Mouse (Mus musculus) limb, embryonic 10.5 days (tissue): ENCODE measurements at regions not wholly inside any gene's neighbourhood (a gene's known extent, or its start where the extent isn't known, plus 50 kb on each side); places are given as distances from the start of the nearest gene placed in this dataset.
"Not testable (repeated sequence)": the region's sequence is repeated elsewhere in the genome, so short reads cannot be mapped to it uniquely, and the experiment has no call there.

Source experiments
- DNase-seq: peaks from one replicate; pipeline ENCODE4 v3.0.0-alpha.2; 2017; ENCODE audit warnings: low spot score
- H3K27ac ChIP-seq: fragments of 300-500 bp; sonication (generic); 2 replicates; pipeline ENCODE4 v1.5.1; 2016; ENCODE audit warnings: mild to moderate bottlenecking
- H3K27me3 ChIP-seq: fragments of 300-500 bp; sonication (generic); 2 replicates; pipeline ENCODE4 v1.6.1; 2016; ENCODE audit warnings: low read depth, mild to moderate bottlenecking; ENCODE audit not compliant: poor library complexity, severe bottlenecking
- H3K36me3 ChIP-seq: fragments of 300-500 bp; sonication (generic); 2 replicates; pipeline ENCODE4 v1.6.1; 2016; ENCODE audit warnings: mild to moderate bottlenecking, moderate library complexity
- H3K4me1 ChIP-seq: fragments of 300-500 bp; sonication (generic); 2 replicates; pipeline ENCODE4 v1.6.1; 2016
- H3K4me3 ChIP-seq: fragments of 300-500 bp; sonication (generic); 2 replicates; pipeline ENCODE4 v1.5.1; 2016; ENCODE audit warnings: mild to moderate bottlenecking, moderate library complexity
- H3K9me3 ChIP-seq: fragments of 300-500 bp; sonication (generic); replicated peaks from 2 replicates; pipeline ENCODE4 v1.6.1; 2016; ENCODE audit warnings: mild to moderate bottlenecking
- WGBS: fragments of 180-500 bp; shearing (Covaris S2); methylation state at CpG from one replicate; pipeline ENCODE4 v1.1.7; 2016; 5-methylcytosine and 5-hydroxymethylcytosine counted together

DNA sequence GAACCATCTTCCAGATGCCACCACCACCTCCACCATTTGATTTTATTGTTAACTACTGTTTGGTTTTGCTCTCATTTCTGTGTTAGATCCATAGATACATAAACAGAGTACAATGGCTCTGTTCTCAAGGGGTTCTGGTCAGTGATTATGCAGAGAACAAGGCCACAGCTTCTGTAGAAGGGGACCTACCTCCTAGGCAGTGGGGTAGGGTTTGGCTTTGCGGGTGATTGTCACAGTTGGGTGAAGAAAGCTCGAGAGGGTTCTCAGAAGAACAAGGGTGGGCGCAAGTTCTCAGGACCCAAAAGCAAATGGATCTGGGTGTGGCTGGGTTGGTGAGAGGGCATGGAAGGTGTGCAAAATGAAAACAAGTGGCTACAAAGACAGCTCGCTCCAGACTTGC, 100.8 kb upstream of the Nxpe4 start:
- no peak for DNase-seq
- Histone ChIP-seq H3K4me3 (no peak overlapping the region), H3K4me1 (peaks cover 13% of the 10 kb centered on the region), H3K9me3 (no peaks in the 10 kb centered on the region), H3K27ac (no peak overlapping the region), H3K36me3 (no peaks in the 10 kb centered on the region), H3K27me3 (no peaks in the 10 kb centered on the region)
- WGBS: 87% methylated on average over 4 of the region's 4 CpGs

- Histone ChIP-seq H3K36me3 (no peaks in the 10 kb centered on the region), H3K27me3 (no peaks in the 10 kb centered on the region), H3K4me3 (no peak overlapping the region), H3K9me3 (no peaks in the 10 kb centered on the region), H3K4me1 (peaks cover 4% of the 10 kb centered on the region; the same call in 1 of the 2 replicates), H3K27ac (no peak overlapping the region)
- DNase-seq: peak; percentile 28
- WGBS: 82% methylated on average over 7 of the region's 7 CpGs
Measured at GRCm38 (mm10) chr9:48066730-48067345, 95.0 kb upstream of the Nxpe4 start.

DNA sequence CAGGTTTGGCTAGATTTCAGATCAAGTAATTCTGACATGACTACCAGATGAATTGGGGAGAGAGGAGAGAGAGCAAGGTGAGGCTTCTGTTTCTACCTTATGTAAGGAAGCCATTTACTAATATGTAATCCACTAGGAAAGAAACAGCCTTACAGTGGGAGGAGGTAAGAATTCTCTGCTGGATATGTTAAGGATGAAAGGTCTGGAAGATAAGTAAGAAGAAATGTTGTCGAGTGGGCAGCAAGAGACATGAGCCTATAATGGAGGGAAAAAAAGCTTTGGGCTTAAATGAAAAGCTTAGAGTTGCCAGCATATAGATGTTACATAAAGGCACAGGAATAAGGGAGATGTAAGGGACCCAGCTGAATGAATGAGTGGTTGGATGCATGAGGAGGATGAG, 89.2 kb upstream of the Nxpe4 start:
- WGBS: 89% methylated on average over 1 of the region's 1 CpGs
- Histone ChIP-seq H3K27ac (no peak overlapping the region), H3K27me3 (no peaks in the 10 kb centered on the region), H3K4me3 (no peak overlapping the region), H3K9me3 (no peaks in the 10 kb centered on the region), H3K4me1 (peaks cover 4% of the 10 kb centered on the region; the same call in 1 of the 2 replicates), H3K36me3 (no peaks in the 10 kb centered on the region)
- DNase-seq: no peak

DNA sequence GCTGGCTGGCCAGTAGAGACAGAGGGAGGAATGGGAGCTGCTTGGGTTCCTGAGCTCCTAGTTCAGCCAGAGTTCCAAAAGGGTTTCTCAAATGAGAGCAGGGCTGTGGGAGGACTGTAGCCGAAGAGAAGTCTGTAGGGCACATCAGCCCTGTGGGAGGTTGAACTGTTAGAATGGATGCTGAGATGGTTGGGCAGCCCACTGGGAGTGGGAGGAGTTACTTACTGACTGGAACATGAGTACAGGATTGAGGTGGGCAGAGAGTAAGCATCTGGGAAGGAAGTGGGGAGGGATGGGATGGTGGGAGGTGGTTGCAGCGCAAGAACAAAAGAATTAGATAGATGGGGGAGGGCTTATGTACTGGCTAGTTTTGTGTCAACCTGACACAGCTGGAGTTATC, 88.7 kb upstream of the Nxpe4 start:
- Histone ChIP-seq H3K4me3 (no peak overlapping the region), H3K27me3 (no peaks in the 10 kb centered on the region), H3K9me3 (no peaks in the 10 kb centered on the region), H3K27ac (no peak overlapping the region), H3K36me3 (no peaks in the 10 kb centered on the region), H3K4me1 (peaks cover under 1% of the 10 kb centered on the region; the same call in 1 of the 2 replicates)
- DNase-seq: no peak
- WGBS: 79% methylated on average over 2 of the region's 2 CpGs

GRCm38 (mm10) chr9:48075661-48076240, 86.1 kb upstream of the Nxpe4 start:
- 79% methylated on average over 5 of the region's 5 CpGs for whole genome bisulfite sequencing
- no peak overlapping the region for H3K4me3 ChIP-seq
- peaks cover 5% of the 10 kb centered on the region for H3K27me3 ChIP-seq
- no peak for DNase-seq
- no peaks in the 10 kb centered on the region for H3K9me3 ChIP-seq
- H3K4me1 ChIP-seq: peaks cover 7% of the 10 kb centered on the region
- H3K27ac ChIP-seq: no peak overlapping the region
- no peaks in the 10 kb centered on the region for H3K36me3 ChIP-seq

- Histone ChIP-seq H3K9me3 (no peaks in the 10 kb centered on the region), H3K4me1 (peaks cover 9% of the 10 kb centered on the region), H3K27ac (no peak overlapping the region), H3K27me3 (peaks cover 22% of the 10 kb centered on the region), H3K4me3 (no peak overlapping the region), H3K36me3 (no peaks in the 10 kb centered on the region)
- WGBS: 71% methylated on average over 6 of the region's 6 CpGs
- DNase-seq: no peak
Measured at GRCm38 (mm10) chr9:48082461-48082860, 79.4 kb upstream of the Nxpe4 start.

DNA sequence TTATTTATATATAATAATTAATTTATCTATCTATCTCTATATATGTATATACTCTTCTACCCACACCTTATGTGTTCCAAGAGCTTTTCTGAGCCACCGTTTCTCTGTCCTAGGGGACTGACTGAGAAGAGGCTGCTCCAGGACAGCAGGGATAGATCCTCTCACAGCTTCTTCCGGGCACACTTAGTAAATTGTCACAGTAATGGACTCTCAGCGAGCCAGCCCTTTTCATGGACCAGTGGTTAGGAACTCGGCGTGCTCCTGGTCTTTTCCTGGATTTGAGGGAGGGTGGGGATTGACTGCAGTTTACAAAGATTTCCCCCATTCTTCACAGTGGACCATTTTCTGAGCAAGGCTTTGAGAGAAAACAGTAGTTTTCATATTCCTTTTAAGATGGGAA, 77.6 kb upstream of the Nxpe4 start:
- peaks cover 22% of the 10 kb centered on the region for H3K27me3 ChIP-seq
- 80% methylated on average over 5 of the region's 5 CpGs for WGBS
- not testable (repeated sequence) for DNase-seq, H3K4me3 ChIP-seq, H3K4me1 ChIP-seq, H3K36me3 ChIP-seq, H3K27ac ChIP-seq, H3K9me3 ChIP-seq

GRCm38 (mm10) chr9:48089661-48090060, 72.2 kb upstream of the Nxpe4 start:
- Histone ChIP-seq H3K36me3 (no peaks in the 10 kb centered on the region), H3K9me3 (no peaks in the 10 kb centered on the region), H3K4me3 (no peak overlapping the region), H3K27me3 (no peaks in the 10 kb centered on the region), H3K27ac (no peak overlapping the region), H3K4me1 (no peaks in the 10 kb centered on the region)
- 96% methylated on average over 5 of the region's 5 CpGs for WGBS
- DNase-seq: no peak

DNA sequence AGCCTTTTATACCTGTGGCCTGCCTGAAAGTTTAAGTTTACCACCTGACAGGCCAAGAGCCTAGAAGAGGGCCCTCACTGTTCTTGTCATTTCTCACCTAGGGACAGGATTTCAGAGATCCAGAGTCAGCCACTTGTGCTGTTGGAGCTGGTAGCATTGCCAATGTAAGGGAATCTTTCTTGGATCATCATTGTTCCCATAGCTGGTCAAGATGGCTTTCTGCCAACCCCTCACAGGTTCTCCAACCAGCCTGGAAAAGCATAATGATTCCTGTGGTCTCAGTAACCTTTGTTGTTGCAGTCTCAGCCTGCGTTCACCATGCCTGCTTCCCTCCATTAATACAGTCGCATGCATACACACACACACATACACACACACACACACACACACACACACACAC, 67.1 kb upstream of the Nxpe4 start:
- Histone ChIP-seq H3K4me3 (no peak overlapping the region), H3K27me3 (no peaks in the 10 kb centered on the region), H3K27ac (no peak overlapping the region), H3K4me1 (peaks cover 18% of the 10 kb centered on the region), H3K9me3 (no peaks in the 10 kb centered on the region), H3K36me3 (no peaks in the 10 kb centered on the region)
- DNase-seq: peak; percentile 20
- WGBS: 86% methylated on average over 2 of the region's 2 CpGs

- Histone ChIP-seq H3K27me3 (no peaks in the 10 kb centered on the region), H3K9me3 (no peaks in the 10 kb centered on the region), H3K4me1 (peaks cover 23% of the 10 kb centered on the region), H3K36me3 (no peaks in the 10 kb centered on the region), H3K27ac (peak overlapping the region; percentile 42; the same call in 1 of the 2 replicates), H3K4me3 (no peak overlapping the region)
- WGBS: 44% methylated on average over 4 of the region's 4 CpGs
- DNase-seq: no peak
Measured at GRCm38 (mm10) chr9:48099846-48100245, 62.0 kb upstream of the Nxpe4 start.

DNA sequence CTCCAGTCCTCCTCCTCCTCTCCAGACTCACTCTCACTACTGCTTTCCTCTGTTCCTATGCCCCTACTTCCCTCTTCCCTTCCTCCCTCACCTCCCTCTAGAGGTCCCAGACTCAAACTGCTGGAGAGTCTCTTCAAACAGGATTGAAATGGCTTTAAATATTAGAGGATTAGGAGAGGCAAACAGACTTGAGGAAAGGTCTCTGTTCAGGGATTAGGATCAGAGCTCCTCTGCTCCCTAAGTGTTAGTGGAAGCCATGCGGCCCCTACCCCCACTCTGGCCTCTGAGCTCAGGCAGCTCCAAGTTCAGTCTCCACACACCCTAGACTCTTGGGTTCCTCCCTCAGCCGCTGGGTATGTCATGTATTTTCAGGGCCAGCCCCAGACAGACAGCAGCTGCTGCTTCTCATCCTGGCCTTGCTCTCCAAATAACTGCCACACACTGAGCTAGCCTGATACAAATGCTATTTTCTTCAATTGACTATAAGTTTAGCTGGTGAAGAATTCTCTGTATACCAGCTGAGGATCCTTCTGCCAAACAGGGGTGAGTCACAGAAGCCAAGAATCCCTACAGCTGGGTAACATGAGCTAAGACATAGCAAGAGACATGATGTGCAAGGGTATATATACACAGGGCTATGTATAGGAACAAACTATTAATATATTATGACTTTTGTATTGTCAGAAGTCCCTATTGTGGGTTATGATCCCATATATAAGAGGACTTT, 55.2 kb upstream of the Nxpe4 start:
- Histone ChIP-seq H3K27ac (no peak overlapping the region), H3K36me3 (no peaks in the 10 kb centered on the region), H3K9me3 (no peaks in the 10 kb centered on the region), H3K27me3 (peaks cover 2% of the 10 kb centered on the region; the same call in 1 of the 2 replicates), H3K4me1 (peaks cover 7% of the 10 kb centered on the region), H3K4me3 (no peak overlapping the region)
- 69% methylated on average over 2 of the region's 2 CpGs for WGBS
- no peak for DNase-seq

DNA sequence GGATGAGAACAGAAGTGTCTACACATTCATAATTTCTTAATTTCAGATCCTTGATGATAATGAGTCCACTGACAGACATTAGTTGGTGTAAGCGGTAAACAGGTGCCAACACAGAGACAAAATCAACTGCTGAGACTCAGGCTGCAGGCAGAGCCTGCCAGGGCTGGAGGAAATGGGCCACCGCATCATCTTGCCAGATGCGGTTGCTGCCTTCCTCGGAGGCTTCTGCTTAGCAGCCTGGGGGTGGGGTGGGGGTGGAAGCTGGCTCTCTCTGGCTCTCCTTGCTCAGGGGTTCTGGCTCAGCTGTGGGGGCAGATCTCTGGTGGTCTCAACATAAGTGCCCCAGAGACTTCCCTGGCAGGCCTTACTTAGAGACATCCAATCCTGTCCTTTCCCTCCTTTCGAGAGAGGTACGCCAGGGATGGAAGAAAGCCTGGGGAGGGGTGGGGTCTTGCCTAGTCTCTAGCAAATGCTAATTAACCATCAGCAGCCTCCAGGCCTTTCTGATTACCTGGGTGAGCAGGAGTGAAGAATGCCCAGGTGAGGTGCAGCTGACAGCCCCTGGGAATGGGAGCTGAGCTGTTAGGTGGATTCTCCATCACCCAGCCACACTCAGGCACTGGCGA, 52.7 kb upstream of the Nxpe4 start:
- H3K27ac ChIP-seq: no peak overlapping the region
- H3K4me1 ChIP-seq: peaks cover 15% of the 10 kb centered on the region
- H3K36me3 ChIP-seq: no peaks in the 10 kb centered on the region
- H3K4me3 ChIP-seq: no peak overlapping the region
- WGBS: 57% methylated on average over 7 of the region's 7 CpGs
- peaks cover 11% of the 10 kb centered on the region; the same call in 1 of the 2 replicates for H3K27me3 ChIP-seq
- H3K9me3 ChIP-seq: no peaks in the 10 kb centered on the region
- no peak for DNase-seq

DNA sequence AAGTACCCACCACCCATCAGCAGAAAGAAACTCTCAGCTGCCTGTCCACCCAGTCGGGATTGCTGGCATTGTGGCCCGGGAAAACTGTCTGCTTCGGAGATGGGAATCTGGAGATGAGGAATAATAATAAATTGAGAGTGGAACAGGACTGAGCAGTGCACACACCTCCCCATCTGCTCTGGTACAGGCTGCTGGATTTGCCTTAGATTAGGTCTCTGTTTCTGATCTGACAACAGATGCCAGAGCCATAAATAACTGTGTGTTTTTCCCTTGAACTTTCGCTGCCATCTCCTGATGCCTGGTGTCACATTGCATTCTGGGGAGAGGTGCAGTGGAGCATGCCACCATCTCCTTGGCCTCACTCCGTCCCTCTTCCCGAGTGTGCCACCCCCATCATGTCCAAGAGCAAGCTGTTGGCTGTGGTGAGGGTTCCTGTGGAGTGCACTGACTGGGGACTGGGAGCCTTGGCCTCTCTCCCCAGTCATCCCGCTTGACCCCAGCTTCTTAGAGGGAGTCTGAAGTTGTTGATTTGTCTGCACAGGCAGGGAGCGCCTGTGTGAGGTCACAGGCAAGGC, 50.4 kb upstream of the Nxpe4 start:
- Histone ChIP-seq H3K27me3 (peaks cover 13% of the 10 kb centered on the region; the same call in 1 of the 2 replicates), H3K4me1 (peaks cover 15% of the 10 kb centered on the region), H3K27ac (no peak overlapping the region), H3K36me3 (no peaks in the 10 kb centered on the region), H3K9me3 (no peaks in the 10 kb centered on the region), H3K4me3 (no peak overlapping the region)
- WGBS: 47% methylated on average over 8 of the region's 8 CpGs
- no peak for DNase-seq
